Mouse (Mus musculus) embryo, embryonic 10 days (tissue): ENCODE data around the gene Ankrd24.
"Not testable (repeated sequence)": the region's sequence is repeated elsewhere in the genome, so short reads cannot be mapped to it uniquely, and the experiment has no call there.

Source experiments
- DNase-seq: peaks from one replicate; pipeline ENCODE4 v3.0.0-alpha.2; 2015; ENCODE audit warnings: low spot score

Ankrd24 gene

DNA sequence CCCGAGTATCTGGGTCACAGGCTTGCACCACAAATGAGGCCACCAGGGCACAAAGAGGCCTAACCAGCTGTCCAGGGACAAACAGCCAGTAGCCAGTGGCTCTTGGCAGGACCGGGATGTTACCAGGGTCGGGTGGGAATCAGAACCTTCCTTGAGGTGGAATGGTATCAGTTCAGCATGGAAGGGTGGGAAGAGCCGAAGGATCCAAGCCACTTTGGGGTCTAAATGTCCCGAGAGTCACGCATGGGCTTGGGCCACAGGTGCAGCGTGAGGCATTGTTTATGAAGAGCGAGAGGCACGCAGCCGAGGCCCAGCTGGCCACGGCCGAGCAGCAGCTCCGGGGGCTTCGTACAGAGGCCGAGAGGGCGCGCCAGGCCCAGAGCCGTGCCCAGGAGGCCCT is 16.4 kb downstream of the Ankrd24 start:
- no peak for DNase-seq

DNA sequence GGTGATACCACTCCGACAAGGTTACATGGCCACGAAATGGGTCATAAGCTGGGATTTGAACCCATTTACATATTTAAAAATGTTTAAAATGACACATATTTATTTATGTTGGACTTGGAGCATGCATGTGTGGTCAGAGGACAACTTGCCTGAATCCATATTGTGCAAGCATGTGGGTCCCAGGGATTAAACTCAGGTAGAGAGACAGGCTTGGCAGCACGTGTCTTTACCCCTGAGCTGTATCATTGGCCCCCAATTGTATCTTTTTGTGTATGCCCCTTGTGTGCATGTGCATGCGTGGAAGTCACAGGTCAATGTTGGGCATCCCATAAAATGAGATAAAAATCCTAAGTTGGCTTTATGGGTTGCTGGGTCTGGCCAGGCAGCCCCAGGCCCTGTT is 17.1 kb downstream of the Ankrd24 start:
- DNase-seq: no peak

DNA sequence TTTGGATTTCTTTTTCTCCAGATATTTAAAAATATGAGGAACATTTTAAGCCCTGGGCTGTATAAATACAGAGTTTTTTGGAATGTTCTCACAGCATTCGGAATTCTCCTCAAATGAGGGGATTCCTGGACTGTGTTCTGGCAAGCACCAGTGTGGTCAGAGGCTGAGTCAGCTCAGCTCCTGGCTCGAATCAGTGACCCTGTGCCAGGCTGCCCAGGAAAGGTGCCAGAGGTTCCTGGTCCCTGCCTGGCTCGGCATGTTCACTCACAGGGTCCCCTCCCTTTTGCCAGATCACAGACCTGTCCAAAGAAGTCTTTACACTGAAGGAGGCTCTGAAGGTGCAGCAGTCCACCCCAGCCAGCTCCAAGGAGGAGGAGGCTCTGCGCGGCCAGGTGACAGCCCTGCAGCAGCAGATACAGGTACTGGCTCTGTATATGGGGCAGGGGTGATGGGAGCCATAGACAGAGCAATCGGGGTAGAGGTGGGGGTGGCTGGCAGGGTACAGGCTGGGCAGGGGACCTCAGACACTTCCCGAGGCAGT is 17.7 kb downstream of the Ankrd24 start:
- no peak for DNase-seq

DNA sequence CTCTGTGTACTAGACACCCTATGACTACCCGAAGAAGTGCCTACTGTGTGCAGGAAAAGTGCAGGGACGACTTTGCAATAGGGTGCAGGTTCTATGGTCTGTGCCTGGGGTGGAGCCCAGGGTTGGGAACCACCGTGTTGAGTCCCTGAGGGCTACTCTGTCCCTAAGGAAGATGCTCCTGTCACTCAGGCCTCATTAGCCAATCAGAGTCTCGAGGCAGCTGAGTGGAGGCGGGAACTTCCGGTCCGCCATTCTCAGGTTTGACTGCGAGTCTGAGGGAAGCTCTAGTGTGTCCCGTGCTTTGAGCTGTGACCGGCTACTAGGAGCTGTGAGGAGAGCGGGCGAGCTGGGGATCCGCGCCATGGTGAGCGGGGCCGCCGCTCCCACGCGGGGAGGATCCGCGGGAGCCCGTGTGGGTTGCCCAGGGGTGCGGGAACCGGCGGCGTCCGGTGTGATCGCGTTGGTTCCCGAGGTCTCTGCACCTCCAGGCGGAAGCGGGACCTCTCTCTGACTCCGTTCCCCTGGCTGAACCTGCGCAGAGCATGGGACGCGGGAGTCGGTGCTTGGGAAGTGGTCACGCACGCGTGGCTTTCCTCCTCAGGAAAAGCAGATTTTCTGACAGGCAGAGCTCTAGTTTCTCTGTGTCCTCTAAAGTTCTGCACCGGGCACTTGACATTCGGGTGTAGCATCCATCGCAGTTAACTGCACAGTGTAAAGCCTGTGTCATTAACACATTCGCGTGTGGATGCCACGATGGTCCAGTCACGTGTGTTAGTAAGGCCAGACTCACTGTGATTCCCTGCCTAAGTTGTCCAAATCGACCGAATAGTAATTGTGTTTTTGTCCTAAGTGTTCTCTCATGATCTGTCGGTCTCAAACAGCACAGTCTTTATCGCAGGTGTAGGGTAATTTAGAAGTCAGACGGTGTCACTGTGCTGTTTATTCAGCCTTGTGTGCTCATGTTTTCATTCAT is 20.7 kb downstream of the Ankrd24 start, which contains the start of gene Gm10778:
Gene Gm10778 (plus strand): TSS at position 257 of the 973 bp plus-strand sequence.
- DNase-seq: peak; percentile 96

DNA sequence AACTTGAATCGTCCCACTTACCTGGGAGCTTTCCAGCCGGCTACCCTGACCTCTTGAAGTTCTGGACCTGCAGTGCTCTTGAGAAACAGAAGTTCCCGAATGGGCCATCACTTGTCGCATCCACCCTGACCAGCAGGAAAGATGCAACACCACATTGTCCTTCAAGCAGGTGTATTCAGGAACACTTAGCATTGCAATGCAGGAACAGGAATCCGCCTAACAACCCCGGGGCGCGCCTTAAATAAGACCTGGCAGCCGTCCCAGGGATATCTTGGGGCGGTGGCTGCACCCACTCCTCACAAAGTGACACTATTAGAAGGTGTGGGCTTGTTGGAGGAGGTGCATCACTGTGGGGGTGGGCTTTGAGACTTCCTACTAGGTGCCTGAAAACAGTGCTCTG is 26.8 kb downstream of the Ankrd24 start:
- DNase-seq: no peak

DNA sequence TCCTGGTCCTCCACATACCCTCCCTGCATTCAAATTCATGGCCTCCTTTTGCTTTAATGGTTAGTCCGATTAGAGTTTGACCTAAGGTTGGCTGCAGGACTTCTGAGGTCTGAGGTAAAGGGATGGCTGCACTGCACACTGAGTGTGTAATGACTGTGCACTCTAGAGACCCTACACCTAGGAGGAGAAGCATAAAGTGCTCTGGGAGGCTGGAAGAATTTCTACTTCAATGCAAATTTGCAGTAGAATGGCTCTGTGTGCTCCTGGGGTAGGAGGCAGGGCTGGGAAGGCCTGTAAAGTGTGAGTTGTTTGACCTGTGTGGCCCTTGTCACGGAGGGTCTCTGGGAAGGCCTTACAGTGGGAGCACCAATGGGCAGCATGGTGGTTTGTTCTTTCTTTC is 27.8 kb downstream of the Ankrd24 start:
- no peak for DNase-seq

DNA sequence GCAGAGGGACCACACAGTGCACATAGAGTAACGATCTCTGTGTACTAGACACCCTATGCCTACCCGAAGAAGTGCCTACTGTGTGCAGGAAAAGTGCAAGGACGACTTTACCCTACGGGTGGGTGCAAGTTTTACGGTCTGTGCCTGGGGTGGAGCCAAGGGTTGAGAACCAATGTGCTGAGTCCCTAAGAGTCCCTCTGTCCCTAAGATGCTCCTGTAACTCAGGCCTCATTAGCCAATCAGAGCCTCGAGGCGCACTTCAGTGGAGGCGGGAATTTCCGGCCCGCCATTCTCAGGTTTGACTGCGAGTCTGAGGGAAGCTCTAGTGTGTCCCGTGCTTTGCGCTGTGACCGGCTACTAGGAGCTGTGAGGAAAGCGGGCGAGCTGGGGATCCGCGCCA is 58.8 kb downstream of the Ankrd24 start:
- not testable (repeated sequence) for DNase-seq
